Mouse (Mus musculus) embryonic facial prominence, embryonic 14.5 days (tissue): ENCODE measurements at regions not wholly inside any gene's neighbourhood (a gene's known extent, or its start where the extent isn't known, plus 50 kb on each side); places are given as distances from the start of the nearest gene placed in this dataset.

Experiments used
- ATAC-seq: fragments of 200-750 bp; cut with Nextera tagmentation; 2 replicates; pipeline ENCODE4 v1.8.0; 2017; ENCODE audit warnings: low read depth, moderate number of reproducible peaks, moderate TSS enrichment
- DNase-seq: peaks from one replicate; pipeline ENCODE4 v3.0.0-alpha.2; 2015; ENCODE audit warnings: low spot score
- H3K27ac ChIP-seq: fragments of 300-500 bp; sonication (generic); replicated peaks from 2 replicates; pipeline ENCODE4 v1.5.1; 2014; ENCODE audit warnings: low read depth, mild to moderate bottlenecking, low read length, moderate library complexity
- H3K27me3 ChIP-seq: fragments of 300-500 bp; sonication (generic); replicated peaks from 2 replicates; pipeline ENCODE4 v1.6.1; 2014; ENCODE audit warnings: low read length; ENCODE audit not compliant: control insufficient read depth, insufficient read depth
- H3K36me3 ChIP-seq: fragments of 300-500 bp; sonication (generic); 2 replicates; pipeline ENCODE4 v1.6.1; 2014; ENCODE audit warnings: low read length, mixed read lengths; ENCODE audit not compliant: control insufficient read depth, insufficient read depth
- H3K4me1 ChIP-seq: fragments of 300-500 bp; sonication (generic); 2 replicates; pipeline ENCODE4 v1.6.1; 2014; ENCODE audit warnings: antibody characterized with exemption, low read length; ENCODE audit not compliant: control insufficient read depth, insufficient read depth
- H3K4me2 ChIP-seq: fragments of 300-500 bp; sonication (generic); 2 replicates; pipeline ENCODE4 v1.6.1; 2014; ENCODE audit warnings: low read depth, mild to moderate bottlenecking, low read length, moderate library complexity, mixed read lengths
- H3K4me3 ChIP-seq: fragments of 300-500 bp; sonication (generic); 2 replicates; pipeline ENCODE4 v1.5.1; 2014; ENCODE audit warnings: low read depth, mild to moderate bottlenecking, low read length
- H3K9ac ChIP-seq: fragments of 300-500 bp; sonication (generic); 2 replicates; pipeline ENCODE4 v1.6.1; 2014; ENCODE audit warnings: low read depth, mild to moderate bottlenecking, low read length, moderate library complexity, mixed read lengths
- H3K9me3 ChIP-seq: fragments of 300-500 bp; sonication (generic); 2 replicates; pipeline ENCODE4 v1.6.1; 2016; ENCODE audit warnings: low read length; ENCODE audit not compliant: control insufficient read depth
- WGBS: fragments of 180-500 bp; shearing (Covaris S2); extraction: QIAGEN DNeasy Blood & Tissue Kit; methylation state at CpG from one replicate; pipeline ENCODE4 v1.1.7; 2014; 5-methylcytosine and 5-hydroxymethylcytosine counted together

DNA sequence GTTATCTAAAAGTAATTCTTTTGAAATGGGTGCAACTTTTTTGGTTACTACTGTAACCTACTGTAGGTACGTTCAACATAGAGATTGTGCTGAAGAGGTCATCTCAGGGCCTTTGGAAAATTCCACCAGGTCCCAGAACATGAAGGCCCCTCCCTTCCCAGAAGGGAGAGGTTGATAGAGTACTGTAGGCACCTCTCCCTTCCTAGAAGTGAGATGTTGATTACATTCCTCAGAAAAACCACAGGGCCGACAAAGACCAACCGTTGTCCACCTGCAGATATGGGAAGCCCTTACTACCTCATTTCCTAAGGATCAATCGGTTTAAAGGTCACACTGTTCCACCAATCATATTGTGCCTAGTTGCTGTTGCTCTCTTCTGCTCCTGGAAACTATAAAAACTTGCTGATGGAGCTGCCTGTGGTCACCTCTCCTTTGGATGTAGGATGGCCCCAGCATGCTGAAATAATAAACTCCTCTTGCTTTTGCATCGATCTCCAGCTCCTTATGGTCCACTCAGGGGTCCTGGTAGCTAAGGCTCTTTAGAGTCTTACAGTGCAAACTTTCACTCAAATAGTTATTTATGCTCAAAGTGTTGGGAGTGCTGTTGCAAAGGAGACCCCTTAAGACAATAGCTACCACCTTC, 269.2 kb downstream of the Wdr20rt start:
- Histone ChIP-seq H3K4me2 (no peak overlapping the region), H3K27ac (no peak overlapping the region), H3K27me3 (no peaks in the 10 kb centered on the region), H3K4me3 (no peak overlapping the region), H3K4me1 (no peaks in the 10 kb centered on the region), H3K9me3 (0 out of 2 replicates have a peak, but pooled peaks cover 8% of the 10 kb centered on the region), H3K9ac (no peak overlapping the region), H3K36me3 (no peaks in the 10 kb centered on the region)
- 92% methylated on average over 5 of the region's 5 CpGs for WGBS
- ATAC-seq (no peak), DNase-seq (no peak)

- no peak overlapping the region for H3K27ac ChIP-seq
- no peaks in the 10 kb centered on the region for H3K27me3 ChIP-seq
- no peaks in the 10 kb centered on the region for H3K4me1 ChIP-seq
- no peak overlapping the region for H3K4me2 ChIP-seq
- no peak overlapping the region for H3K9ac ChIP-seq
- no peak for DNase-seq
- H3K36me3 ChIP-seq: no peaks in the 10 kb centered on the region
- WGBS: 82% methylated on average over 6 of the region's 6 CpGs
- no peak for ATAC-seq
- H3K4me3 ChIP-seq: no peak overlapping the region
- H3K9me3 ChIP-seq: 0 out of 2 replicates have a peak, but pooled peaks cover 8% of the 10 kb centered on the region
These were observed 271.3 kb downstream of the Wdr20rt start for GRCm38 (mm10) chr12:65496613-65497012.

- no peak overlapping the region for H3K4me2 ChIP-seq
- DNase-seq: no peak
- H3K9ac ChIP-seq: no peak overlapping the region
- no peak overlapping the region for H3K27ac ChIP-seq
- ATAC-seq: no peak
- 76% methylated on average over 6 of the region's 6 CpGs for WGBS
- no peak overlapping the region for H3K4me3 ChIP-seq
- H3K4me1 ChIP-seq: no peaks in the 10 kb centered on the region
- H3K36me3 ChIP-seq: no peaks in the 10 kb centered on the region
- H3K9me3 ChIP-seq: 0 out of 2 replicates have a peak, but pooled peaks cover 8% of the 10 kb centered on the region
- H3K27me3 ChIP-seq: no peaks in the 10 kb centered on the region
These were observed 272.3 kb downstream of the Wdr20rt start for GRCm38 (mm10) chr12:65497602-65498001.

DNA sequence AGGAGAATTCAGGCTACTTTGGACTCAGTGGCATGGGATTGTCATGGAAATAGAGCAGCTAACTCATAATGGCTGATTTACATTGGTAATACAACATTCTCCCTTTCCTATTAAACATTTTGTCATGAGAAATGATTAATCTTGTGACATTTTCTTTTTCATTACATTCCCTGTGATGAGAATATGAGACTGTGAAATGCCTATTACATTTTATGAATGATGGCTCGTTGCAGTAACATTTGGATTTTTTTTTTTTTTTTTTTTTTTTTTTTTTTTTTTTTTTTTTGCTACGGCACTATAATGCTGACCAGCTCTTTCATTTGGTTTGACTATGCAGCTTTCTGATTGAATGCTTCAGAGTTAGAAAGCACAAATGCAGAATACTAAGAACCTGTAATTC, 276.1 kb downstream of the Wdr20rt start:
- no peak overlapping the region for H3K27ac ChIP-seq
- 71% methylated on average over 2 of the region's 2 CpGs for WGBS
- no peaks in the 10 kb centered on the region for H3K4me1 ChIP-seq
- H3K4me3 ChIP-seq: no peak overlapping the region
- DNase-seq: no peak
- H3K4me2 ChIP-seq: no peak overlapping the region
- no peaks in the 10 kb centered on the region for H3K36me3 ChIP-seq
- no peaks in the 10 kb centered on the region for H3K9me3 ChIP-seq
- H3K27me3 ChIP-seq: no peaks in the 10 kb centered on the region
- H3K9ac ChIP-seq: no peak overlapping the region
- ATAC-seq: no peak

DNA sequence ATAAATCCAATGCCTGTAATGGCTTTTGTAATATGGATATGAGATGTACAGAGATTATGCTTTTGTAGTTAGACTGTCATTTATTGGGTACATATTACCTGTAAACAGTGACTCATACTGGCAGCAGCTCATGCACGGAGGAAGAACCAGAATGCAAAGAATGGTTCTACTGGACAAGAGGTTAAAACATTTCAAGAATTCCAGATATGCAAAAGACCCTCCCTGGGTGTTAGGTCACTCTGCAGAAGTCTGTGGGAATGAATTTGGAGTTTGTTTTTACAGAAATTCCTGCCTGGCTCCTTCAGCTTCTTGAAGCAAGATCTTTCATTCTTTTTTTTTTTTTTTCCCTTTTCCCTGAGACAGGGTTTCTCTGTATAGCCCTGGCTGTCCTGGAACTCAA, 276.7 kb downstream of the Wdr20rt start:
- 26% methylated on average over 1 of the region's 1 CpGs for WGBS
- Histone ChIP-seq H3K9me3 (no peaks in the 10 kb centered on the region), H3K9ac (no peak overlapping the region), H3K4me3 (no peak overlapping the region), H3K4me2 (no peak overlapping the region), H3K27me3 (no peaks in the 10 kb centered on the region), H3K27ac (no peak overlapping the region), H3K4me1 (no peaks in the 10 kb centered on the region), H3K36me3 (no peaks in the 10 kb centered on the region)
- DNase-seq (no peak), ATAC-seq (no peak)

DNA sequence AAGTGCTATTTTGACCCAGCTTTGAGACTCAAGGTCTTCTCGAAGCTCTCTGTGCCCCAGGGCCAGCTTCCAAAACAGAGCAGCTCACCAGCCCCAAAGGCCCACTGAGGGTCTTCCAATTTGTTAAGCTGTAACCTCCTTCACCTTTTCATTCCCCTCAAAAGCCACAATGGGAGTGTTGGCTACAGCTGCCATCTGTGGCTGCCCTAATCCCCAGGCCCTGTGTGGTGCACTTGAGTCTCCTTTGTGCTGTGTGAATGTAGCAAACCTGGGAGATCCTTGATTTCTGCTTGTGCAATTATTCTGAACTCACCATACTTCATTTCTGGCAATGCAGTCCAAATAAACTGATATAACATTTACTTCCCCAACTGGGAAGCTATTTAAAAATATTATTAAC, 287.8 kb downstream of the Wdr20rt start:
- H3K4me1 ChIP-seq: no peaks in the 10 kb centered on the region
- ATAC-seq (no peak), DNase-seq (no peak)
- H3K27me3 ChIP-seq: no peaks in the 10 kb centered on the region
- no peaks in the 10 kb centered on the region for H3K36me3 ChIP-seq
- no peaks in the 10 kb centered on the region for H3K9me3 ChIP-seq
- H3K4me2 ChIP-seq: no peak overlapping the region
- no peak overlapping the region for H3K9ac ChIP-seq
- H3K4me3 ChIP-seq: no peak overlapping the region
- no peak overlapping the region for H3K27ac ChIP-seq
- WGBS: 50% methylated on average over 1 of the region's 1 CpGs

GRCm38 (mm10) chr12:65534142-65534690, 308.9 kb downstream of the Wdr20rt start:
- Histone ChIP-seq H3K4me1 (no peaks in the 10 kb centered on the region), H3K4me2 (no peak overlapping the region), H3K9ac (no peak overlapping the region), H3K9me3 (no peaks in the 10 kb centered on the region), H3K27ac (no peak overlapping the region), H3K36me3 (no peaks in the 10 kb centered on the region), H3K4me3 (no peak overlapping the region), H3K27me3 (no peaks in the 10 kb centered on the region)
- no peak for ATAC-seq
- no peak for DNase-seq
- 71% methylated on average over 3 of the region's 3 CpGs for WGBS

GRCm38 (mm10) chr12:65548301-65548700, 323.0 kb downstream of the Wdr20rt start:
- WGBS: 86% methylated on average over 4 of the region's 4 CpGs
- Histone ChIP-seq H3K4me3 (no peak overlapping the region), H3K36me3 (no peaks in the 10 kb centered on the region), H3K4me2 (no peak overlapping the region), H3K9ac (no peak overlapping the region), H3K27me3 (no peaks in the 10 kb centered on the region), H3K9me3 (no peaks in the 10 kb centered on the region), H3K27ac (no peak overlapping the region), H3K4me1 (no peaks in the 10 kb centered on the region)
- DNase-seq: no peak
- no peak for ATAC-seq

DNA sequence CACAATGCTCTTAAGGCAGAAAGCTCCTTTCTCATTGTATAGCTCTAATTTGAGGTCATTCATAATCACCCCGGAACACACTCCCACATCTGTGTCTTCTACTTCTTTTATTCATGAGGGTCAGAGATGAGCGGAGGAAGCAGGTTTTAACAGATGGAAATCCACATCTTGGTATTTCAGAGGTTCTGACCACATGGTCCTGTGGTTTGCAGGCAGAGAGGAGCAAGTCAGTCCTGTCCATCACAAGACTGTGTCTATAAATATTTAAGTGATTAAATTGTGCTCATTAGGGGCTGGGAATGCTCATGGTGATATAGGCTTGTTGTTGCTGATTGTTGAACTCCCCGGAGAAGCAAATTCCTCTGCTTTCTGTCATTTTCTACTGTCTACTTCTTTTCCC, 326.9 kb downstream of the Wdr20rt start:
- H3K27ac ChIP-seq: no peak overlapping the region
- WGBS: 74% methylated on average over 3 of the region's 3 CpGs
- DNase-seq: no peak

More for the DNA sequence above, 326.9 kb downstream of the Wdr20rt start:
- no peaks in the 10 kb centered on the region for H3K36me3 ChIP-seq
- H3K4me1 ChIP-seq: no peaks in the 10 kb centered on the region
- ATAC-seq: no peak
- no peaks in the 10 kb centered on the region for H3K27me3 ChIP-seq
- H3K9ac ChIP-seq: no peak overlapping the region
- no peak overlapping the region for H3K4me3 ChIP-seq
- no peaks in the 10 kb centered on the region for H3K9me3 ChIP-seq
- H3K4me2 ChIP-seq: no peak overlapping the region
